Mouse (Mus musculus) bone marrow macrophage, adult 2 months (primary cell): ENCODE measurements around the gene Rnf181.

Experiments
- CTCF ChIP-seq: IDR thresholded peaks from 2 replicates; pipeline ENCODE4 v1.5.1; 2012; ENCODE audit warnings: low read depth, mild to moderate bottlenecking, low read length, moderate library complexity
- POLR2A ChIP-seq: IDR thresholded peaks from 2 replicates; pipeline ENCODE4 v1.6.1; 2012; ENCODE audit warnings: mild to moderate bottlenecking, low read depth, low read length, borderline replicate concordance

DNA sequence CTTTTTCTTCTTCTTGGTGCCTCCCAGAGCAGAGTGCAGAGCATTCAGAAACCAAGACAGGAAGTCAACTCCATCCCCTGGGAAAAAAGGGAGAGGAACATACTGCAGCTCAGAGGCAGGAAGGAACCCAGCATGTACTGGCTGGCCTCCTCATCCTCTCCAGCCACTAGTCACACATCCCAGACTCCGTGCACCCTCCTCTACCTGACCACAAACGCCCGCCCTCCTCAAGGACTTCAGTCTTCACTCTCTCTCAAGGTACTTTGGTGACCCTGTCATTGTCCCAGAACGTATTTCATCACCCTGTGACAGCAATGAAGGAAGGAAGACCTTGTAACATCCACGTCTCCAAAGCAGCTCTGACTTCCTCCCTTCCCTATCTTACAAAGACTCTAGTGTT, 33.6 kb downstream of the Rnf181 start:
- TF ChIP-seq CTCF (no peak), POLR2A (no peak)
